Mouse (Mus musculus) midbrain, embryonic 13.5 days (tissue): ENCODE measurements around the gene Itprip. TPM values are rescaled to one million over a fixed set of nuclear protein-coding genes. Genes with fewer than 3 reads are reported as not detected.

ENCODE experiments used
- ATAC-seq: fragments of 200-750 bp; cut with Nextera tagmentation; 2 replicates; pipeline ENCODE4 v1.8.0; 2017; ENCODE audit warnings: mild to moderate bottlenecking, moderate TSS enrichment, moderate library complexity
- H3K27ac ChIP-seq: fragments of 300-500 bp; sonication (generic); 2 replicates; pipeline ENCODE4 v1.5.1; 2015; ENCODE audit warnings: inconsistent platforms, mild to moderate bottlenecking, moderate library complexity
- H3K27me3 ChIP-seq: fragments of 300-500 bp; sonication (generic); 2 replicates; pipeline ENCODE4 v1.6.1; 2015; ENCODE audit warnings: mild to moderate bottlenecking, inconsistent platforms
- H3K36me3 ChIP-seq: fragments of 300-500 bp; sonication (generic); 2 replicates; pipeline ENCODE4 v1.6.1; 2015; ENCODE audit warnings: mild to moderate bottlenecking, inconsistent platforms
- H3K4me1 ChIP-seq: fragments of 300-500 bp; sonication (generic); replicated peaks from 2 replicates; pipeline ENCODE4 v1.6.1; 2015; ENCODE audit warnings: inconsistent platforms
- H3K4me2 ChIP-seq: fragments of 300-500 bp; sonication (generic); replicated peaks from 2 replicates; pipeline ENCODE4 v1.6.1; 2015; ENCODE audit warnings: moderate library complexity, mild to moderate bottlenecking, inconsistent platforms
- H3K4me3 ChIP-seq: fragments of 300-500 bp; sonication (generic); replicated peaks from 2 replicates; pipeline ENCODE4 v1.5.1; 2015; ENCODE audit warnings: mild to moderate bottlenecking, inconsistent platforms
- H3K9ac ChIP-seq: fragments of 300-500 bp; sonication (generic); replicated peaks from 2 replicates; pipeline ENCODE4 v1.6.1; 2015; ENCODE audit warnings: mild to moderate bottlenecking, inconsistent platforms
- H3K9me3 ChIP-seq: fragments of 300-500 bp; sonication (generic); 2 replicates; pipeline ENCODE4 v1.6.1; 2016; ENCODE audit warnings: mild to moderate bottlenecking, inconsistent platforms
- WGBS: fragments of 180-500 bp; shearing (Covaris S2); methylation state at CpG from one replicate; pipeline ENCODE4 v1.1.7; 2015; 5-methylcytosine and 5-hydroxymethylcytosine counted together
- polyA plus RNA-seq: library from polyadenylated mRNA; unstranded; fragments of >200 nt; fragmentation: Nextera tagmentation; extraction: Ambion mirVana; gene quantifications from 2 replicates; pipeline ENCODE4 v1.2.1, GENCODE M21; 2015

Itprip gene
- polyA plus RNA-seq, 1 experiment from 2014 or later = 8.5 TPM

- no peak overlapping the region for H3K27ac ChIP-seq
- H3K36me3 ChIP-seq = no peaks in the 10 kb centered on the region
- H3K4me1 ChIP-seq = peaks cover 5% of the 10 kb centered on the region
- no peak overlapping the region for H3K4me3 ChIP-seq
- no peaks in the 10 kb centered on the region for H3K9me3 ChIP-seq
- no peaks in the 10 kb centered on the region for H3K27me3 ChIP-seq
- peak; percentile 80 for ATAC-seq
- no peak overlapping the region for H3K9ac ChIP-seq
- H3K4me2 ChIP-seq = no peak overlapping the region
- 26% methylated on average over 11 of the region's 11 CpGs for WGBS
Observed at GRCm38 (mm10) chr19:47882151-47882881, 36.8 kb downstream of the Itprip start.

GRCm38 (mm10) chr19:47881538-47881937, 37.6 kb downstream of the Itprip start:
- Histone ChIP-seq H3K9me3 (no peaks in the 10 kb centered on the region), H3K27me3 (no peaks in the 10 kb centered on the region), H3K36me3 (no peaks in the 10 kb centered on the region), H3K4me1 (peaks cover 5% of the 10 kb centered on the region), H3K9ac (no peak overlapping the region), H3K4me2 (no peak overlapping the region), H3K4me3 (no peak overlapping the region), H3K27ac (no peak overlapping the region)
- 86% methylated on average over 7 of the region's 7 CpGs for WGBS
- no peak for ATAC-seq

GRCm38 (mm10) chr19:47876252-47876651, 42.8 kb downstream of the Itprip start:
- no peak for ATAC-seq
- Histone ChIP-seq H3K36me3 (no peaks in the 10 kb centered on the region), H3K4me1 (peaks cover 5% of the 10 kb centered on the region), H3K4me2 (no peak overlapping the region), H3K4me3 (no peak overlapping the region), H3K27ac (no peak overlapping the region), H3K27me3 (no peaks in the 10 kb centered on the region), H3K9me3 (no peaks in the 10 kb centered on the region), H3K9ac (no peak overlapping the region)
- 82% methylated on average over 15 of the region's 15 CpGs for WGBS

GRCm38 (mm10) chr19:47871515-47871914, 47.6 kb downstream of the Itprip start:
- Histone ChIP-seq H3K4me2 (no peak overlapping the region), H3K4me1 (no peaks in the 10 kb centered on the region), H3K27ac (no peak overlapping the region), H3K9me3 (no peaks in the 10 kb centered on the region), H3K4me3 (no peak overlapping the region), H3K36me3 (no peaks in the 10 kb centered on the region), H3K27me3 (peaks cover 7% of the 10 kb centered on the region; the same call in 1 of the 2 replicates), H3K9ac (no peak overlapping the region)
- ATAC-seq = no peak
- 21% methylated on average over 10 of the region's 10 CpGs for WGBS

GRCm38 (mm10) chr19:47870102-47870666, 48.9 kb downstream of the Itprip start:
- Histone ChIP-seq H3K27ac (no peak overlapping the region), H3K27me3 (peaks cover 7% of the 10 kb centered on the region; the same call in 1 of the 2 replicates), H3K4me3 (no peak overlapping the region), H3K4me1 (no peaks in the 10 kb centered on the region), H3K9ac (no peak overlapping the region), H3K9me3 (no peaks in the 10 kb centered on the region), H3K4me2 (no peak overlapping the region), H3K36me3 (no peaks in the 10 kb centered on the region)
- no peak for ATAC-seq
- 77% methylated on average over 7 of the region's 7 CpGs for WGBS

- no peaks in the 10 kb centered on the region for H3K36me3 ChIP-seq
- H3K27ac ChIP-seq = no peak overlapping the region
- no peak overlapping the region for H3K4me3 ChIP-seq
- no peak overlapping the region for H3K4me2 ChIP-seq
- H3K27me3 ChIP-seq = peaks cover 7% of the 10 kb centered on the region; the same call in 1 of the 2 replicates
- H3K9me3 ChIP-seq = no peaks in the 10 kb centered on the region
- no peak overlapping the region for H3K9ac ChIP-seq
- ATAC-seq = no peak
- 77% methylated on average over 3 of the region's 3 CpGs for WGBS
- peaks cover 6% of the 10 kb centered on the region for H3K4me1 ChIP-seq
Observed at GRCm38 (mm10) chr19:47869516-47869915, 49.6 kb downstream of the Itprip start.

- Histone ChIP-seq H3K9me3 (no peaks in the 10 kb centered on the region), H3K9ac (no peak overlapping the region), H3K27ac (no peak overlapping the region), H3K36me3 (no peaks in the 10 kb centered on the region), H3K4me2 (no peak overlapping the region), H3K4me1 (peaks cover 6% of the 10 kb centered on the region), H3K27me3 (peaks cover 7% of the 10 kb centered on the region; the same call in 1 of the 2 replicates), H3K4me3 (no peak overlapping the region)
- no peak for ATAC-seq
- WGBS = 74% methylated on average over 4 of the region's 4 CpGs
Observed at GRCm38 (mm10) chr19:47868951-47869350, 50.1 kb downstream of the Itprip start.

DNA sequence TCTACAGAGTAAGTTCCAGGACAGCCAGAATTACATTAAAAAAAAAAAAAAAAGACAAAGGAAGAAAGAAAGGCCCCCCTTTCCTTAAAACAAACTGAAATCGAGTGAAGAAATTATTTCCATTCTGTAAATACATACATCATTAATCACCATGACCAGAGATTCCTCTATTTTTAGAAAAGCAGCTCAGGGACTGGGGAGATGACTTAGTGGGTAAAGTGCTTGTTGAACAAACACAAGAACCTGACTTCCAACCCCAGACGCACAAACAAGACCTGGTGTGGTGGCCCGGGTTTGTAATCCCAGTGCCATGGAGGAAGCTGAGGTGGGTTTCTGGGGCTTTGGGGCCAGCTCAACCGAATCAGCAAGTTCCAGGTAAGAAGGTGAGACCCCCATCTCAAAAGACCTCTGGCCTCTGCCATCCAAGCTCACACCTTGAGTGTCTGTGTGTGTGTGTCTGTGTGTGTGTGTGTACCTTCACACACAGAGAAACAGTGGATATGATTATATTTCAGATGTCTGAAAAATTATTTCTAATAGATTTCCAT, 51.4 kb downstream of the Itprip start:
- Histone ChIP-seq H3K4me2 (no peak overlapping the region), H3K4me1 (peaks cover 6% of the 10 kb centered on the region), H3K27me3 (peaks cover 7% of the 10 kb centered on the region; the same call in 1 of the 2 replicates), H3K9ac (no peak overlapping the region), H3K27ac (no peak overlapping the region), H3K4me3 (no peak overlapping the region), H3K9me3 (no peaks in the 10 kb centered on the region), H3K36me3 (no peaks in the 10 kb centered on the region)
- 72% methylated on average over 4 of the region's 4 CpGs for WGBS
- no peak for ATAC-seq

DNA sequence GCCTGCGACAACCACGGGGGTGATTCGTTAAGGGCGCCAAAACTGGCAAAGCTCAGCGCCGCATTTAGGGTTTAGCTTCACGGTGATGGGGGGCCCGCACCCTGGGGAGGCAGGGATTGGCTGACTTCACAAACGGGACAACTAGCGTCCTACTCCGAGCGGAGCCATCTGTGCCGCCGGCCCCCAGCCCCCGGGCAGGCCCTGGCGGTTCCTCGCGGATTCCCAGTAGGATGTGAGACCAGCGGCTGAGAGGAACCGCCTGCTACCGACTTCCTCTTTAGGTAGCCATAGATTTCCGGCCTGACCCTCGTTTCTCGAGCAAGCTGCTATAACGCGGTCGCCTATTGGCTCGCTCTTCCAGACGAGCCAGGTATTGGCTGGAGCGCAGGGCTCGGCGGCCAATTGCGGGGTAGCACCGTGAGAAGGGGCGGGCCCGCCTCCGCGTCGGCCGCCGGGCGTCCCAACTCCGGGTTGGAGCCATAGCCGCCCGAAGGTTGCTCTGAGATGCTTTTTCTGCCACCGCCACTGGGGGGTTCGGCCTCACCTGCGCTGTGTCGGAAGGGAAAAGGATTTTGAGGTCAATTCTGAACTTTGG, 53.6 kb downstream of the Itprip start, which contains the start of gene Gsto2:
Gsto2 (plus strand) TSS at position 182 of the 595 bp plus-strand sequence.
- under 1% methylated on average over 49 of the region's 49 CpGs for WGBS
- H3K9me3 ChIP-seq = no peaks in the 10 kb centered on the region
- H3K4me1 ChIP-seq = peaks cover 6% of the 10 kb centered on the region
- H3K27me3 ChIP-seq = peaks cover 7% of the 10 kb centered on the region; the same call in 1 of the 2 replicates
- peak within 1 kb of the TSS; percentile 89 for H3K9ac ChIP-seq
- peak within 1 kb of the TSS; percentile 70 for H3K4me3 ChIP-seq
- H3K4me2 ChIP-seq = peak within 1 kb of the TSS; percentile 82
- H3K36me3 ChIP-seq = no peaks in the 10 kb centered on the region
- ATAC-seq = peak; percentile 100
- peak within 1 kb of the TSS; percentile 91 for H3K27ac ChIP-seq

- Histone ChIP-seq H3K9ac (peak overlapping the region; percentile 89), H3K27me3 (peaks cover 7% of the 10 kb centered on the region; the same call in 1 of the 2 replicates), H3K4me3 (peak overlapping the region; percentile 70), H3K27ac (no peak overlapping the region), H3K9me3 (no peaks in the 10 kb centered on the region), H3K4me2 (peak overlapping the region; percentile 82), H3K4me1 (peaks cover 6% of the 10 kb centered on the region), H3K36me3 (no peaks in the 10 kb centered on the region)
- 81% methylated on average over 7 of the region's 7 CpGs for WGBS
- ATAC-seq = no peak
Observed at GRCm38 (mm10) chr19:47864721-47865120, 54.4 kb downstream of the Itprip start.

- no peak overlapping the region for H3K4me2 ChIP-seq
- no peaks in the 10 kb centered on the region for H3K36me3 ChIP-seq
- peaks cover 6% of the 10 kb centered on the region for H3K4me1 ChIP-seq
- no peak overlapping the region for H3K27ac ChIP-seq
- H3K9me3 ChIP-seq = no peaks in the 10 kb centered on the region
- peaks cover 7% of the 10 kb centered on the region; the same call in 1 of the 2 replicates for H3K27me3 ChIP-seq
- no peak overlapping the region for H3K4me3 ChIP-seq
- no peak overlapping the region for H3K9ac ChIP-seq
- no peak for ATAC-seq
- WGBS = 97% methylated on average over 9 of the region's 9 CpGs
Observed at GRCm38 (mm10) chr19:47864051-47864450, 55.0 kb downstream of the Itprip start.

DNA sequence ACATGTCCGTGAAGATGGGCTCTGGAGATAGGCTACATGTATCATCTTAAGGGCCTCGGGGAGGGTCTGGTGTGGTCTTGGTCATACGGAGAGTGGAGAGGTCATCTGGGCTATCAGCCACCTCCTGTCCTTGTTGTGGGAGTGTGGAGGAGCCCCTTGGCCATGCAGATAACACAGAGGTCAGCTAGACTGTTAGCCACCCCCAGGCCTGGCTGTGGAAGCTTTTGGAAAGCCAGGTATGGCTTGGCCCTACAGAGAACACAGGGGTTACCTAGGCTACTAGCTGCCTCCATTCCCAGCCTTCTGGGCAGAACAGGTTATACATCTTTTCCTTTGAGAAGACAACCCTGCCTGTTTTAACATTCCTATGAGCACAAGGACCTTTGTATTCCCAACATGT, 56.5 kb downstream of the Itprip start:
- H3K27ac ChIP-seq = no peak overlapping the region
- no peaks in the 10 kb centered on the region for H3K9me3 ChIP-seq
- H3K4me2 ChIP-seq = no peak overlapping the region
- H3K4me1 ChIP-seq = peaks cover 13% of the 10 kb centered on the region
- peaks cover 3% of the 10 kb centered on the region; the same call in 1 of the 2 replicates for H3K27me3 ChIP-seq
- H3K4me3 ChIP-seq = no peak overlapping the region
- H3K9ac ChIP-seq = no peak overlapping the region
- no peak for ATAC-seq
- 0 out of 2 replicates have a peak, but pooled peaks cover 7% of the 10 kb centered on the region for H3K36me3 ChIP-seq
- 97% methylated on average over 3 of the region's 3 CpGs for WGBS
